Mouse (Mus musculus) B cell, adult 67 days (primary cell): ENCODE data around the gene Gm21797. TPM values are rescaled to one million over a fixed set of nuclear protein-coding genes. Genes with fewer than 3 reads are reported as not detected.

Source experiments
- total RNA-seq, 2 experiments: library from RNA; stranded (reverse); gene quantifications; 4 replicates each; pipeline ENCODE4 v1.2.4; 2023

The Gm21797 gene
- not detected for total RNA-seq

GRCm38 (mm10) chrY:40775665-40776064, at the start of gene Gm21797:
Gm21797 (minus strand) TSS chrY:40775765.

GRCm38 (mm10) chrY:40804614-40805013, 29.0 kb upstream of the Gm21797 start, which contains the start of gene Gm20795:
Gm20795 (plus strand) TSS chrY:40804914.

Other genes starting within 250 kb of the Gm21797 start
- gene Gm21852, start 123.8 kb downstream of the Gm21797 start, total RNA-seq: not detected
- gene Gm20795, start 29.1 kb upstream of the Gm21797 start, total RNA-seq: not detected